Mouse (Mus musculus) midbrain, embryonic 10.5 days (tissue): ENCODE measurements around the gene Dtx3. TPM values are rescaled to one million over a fixed set of nuclear protein-coding genes. Genes with fewer than 3 reads are reported as not detected.
"Not testable (repeated sequence)": the region's sequence is repeated elsewhere in the genome, so short reads cannot be mapped to it uniquely, and the experiment has no call there.

Experiments
- DNase-seq: peaks from one replicate; pipeline ENCODE4 v3.0.0-alpha.2; 2017; ENCODE audit warnings: low spot score
- H3K27ac ChIP-seq: fragments of 300-500 bp; sonication (generic); replicated peaks from 2 replicates; pipeline ENCODE4 v1.5.1; 2016; ENCODE audit warnings: mild to moderate bottlenecking
- H3K27me3 ChIP-seq: fragments of 300-500 bp; sonication (generic); 2 replicates; pipeline ENCODE4 v1.6.1; 2016; ENCODE audit warnings: low read depth, mild to moderate bottlenecking; ENCODE audit not compliant: poor library complexity, severe bottlenecking
- H3K36me3 ChIP-seq: fragments of 300-500 bp; sonication (generic); 2 replicates; pipeline ENCODE4 v1.6.1; 2016; ENCODE audit warnings: mild to moderate bottlenecking, moderate library complexity
- H3K4me1 ChIP-seq: fragments of 300-500 bp; sonication (generic); 2 replicates; pipeline ENCODE4 v1.6.1; 2016
- H3K4me3 ChIP-seq: fragments of 300-500 bp; sonication (generic); 2 replicates; pipeline ENCODE4 v1.5.1; 2016; ENCODE audit warnings: mild to moderate bottlenecking, moderate library complexity
- H3K9me3 ChIP-seq: fragments of 300-500 bp; sonication (generic); replicated peaks from 2 replicates; pipeline ENCODE4 v1.6.1; 2016; ENCODE audit warnings: mild to moderate bottlenecking
- WGBS: fragments of 180-500 bp; shearing (Covaris S2); methylation state at CpG from one replicate; pipeline ENCODE4 v1.1.7; 2016; 5-methylcytosine and 5-hydroxymethylcytosine counted together
- polyA plus RNA-seq: library from polyadenylated mRNA; unstranded; fragments of >200 nt; fragmentation: Nextera tagmentation; extraction: Ambion mirVana; gene quantifications from 2 replicates; pipeline ENCODE4 v1.2.1, GENCODE M21; 2016

Gene Dtx3
- polyA plus RNA-seq, 1 experiment from 2014 or later, result 119 TPM

- Histone ChIP-seq H3K36me3 (no peaks in the 10 kb centered on the region), H3K27me3 (no peaks in the 10 kb centered on the region), H3K27ac (no peak overlapping the region), H3K9me3 (peaks cover 5% of the 10 kb centered on the region; the same call in 1 of the 2 replicates), H3K4me3 (no peak overlapping the region), H3K4me1 (no peaks in the 10 kb centered on the region)
- DNase-seq, result no peak
- WGBS, result 91% methylated on average over 5 of the region's 5 CpGs
Observed at GRCm38 (mm10) chr10:127154652-127155051, 40.9 kb downstream of the Dtx3 start.

- H3K9me3 ChIP-seq, result peaks cover 5% of the 10 kb centered on the region; the same call in 1 of the 2 replicates
- no peak overlapping the region for H3K4me3 ChIP-seq
- DNase-seq, result no peak
- H3K27ac ChIP-seq, result no peak overlapping the region
- no peaks in the 10 kb centered on the region for H3K36me3 ChIP-seq
- 97% methylated on average over 2 of the region's 2 CpGs for WGBS
- no peaks in the 10 kb centered on the region for H3K4me1 ChIP-seq
- no peaks in the 10 kb centered on the region for H3K27me3 ChIP-seq
Observed at GRCm38 (mm10) chr10:127154241-127154640, 41.3 kb downstream of the Dtx3 start.

DNA sequence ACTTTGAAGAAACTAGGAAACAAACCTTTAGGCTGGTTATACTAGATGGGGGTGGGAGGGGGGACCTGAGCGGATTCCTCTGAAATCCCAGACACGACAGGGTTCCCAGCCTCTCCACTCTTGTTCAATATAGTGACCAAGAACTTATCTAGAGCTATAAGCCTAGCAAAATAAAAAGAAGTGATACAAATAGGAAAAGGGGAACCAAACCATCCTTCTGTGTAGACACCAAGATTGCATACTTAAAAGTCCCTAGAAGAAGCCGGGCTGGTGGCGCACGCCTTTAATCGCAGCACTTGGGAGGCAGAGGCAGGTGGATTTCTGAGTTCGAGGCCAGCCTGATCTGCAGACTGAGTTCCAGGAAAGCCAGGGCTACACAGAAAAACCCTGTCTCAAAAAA lies 42.2 kb downstream of the Dtx3 start:
- no peak for DNase-seq
- no peaks in the 10 kb centered on the region for H3K4me1 ChIP-seq
- WGBS, result 95% methylated on average over 7 of the region's 7 CpGs
- H3K4me3 ChIP-seq, result no peak overlapping the region
- H3K9me3 ChIP-seq, result peaks cover 5% of the 10 kb centered on the region; the same call in 1 of the 2 replicates
- no peaks in the 10 kb centered on the region for H3K36me3 ChIP-seq
- no peak overlapping the region for H3K27ac ChIP-seq
- H3K27me3 ChIP-seq, result no peaks in the 10 kb centered on the region

GRCm38 (mm10) chr10:127152556-127152955 lies 43.0 kb downstream of the Dtx3 start:
- DNase-seq, H3K36me3 ChIP-seq, H3K4me3 ChIP-seq, H3K27me3 ChIP-seq, H3K4me1 ChIP-seq, H3K27ac ChIP-seq, H3K9me3 ChIP-seq: not testable (repeated sequence)
- WGBS, result 95% methylated on average over 10 of the region's 10 CpGs

GRCm38 (mm10) chr10:127151233-127151632 lies 44.3 kb downstream of the Dtx3 start:
- 91% methylated on average over 3 of the region's 3 CpGs for WGBS
- not testable (repeated sequence) for H3K27ac ChIP-seq, H3K4me3 ChIP-seq, H3K36me3 ChIP-seq, H3K9me3 ChIP-seq, H3K4me1 ChIP-seq, H3K27me3 ChIP-seq, DNase-seq

DNA sequence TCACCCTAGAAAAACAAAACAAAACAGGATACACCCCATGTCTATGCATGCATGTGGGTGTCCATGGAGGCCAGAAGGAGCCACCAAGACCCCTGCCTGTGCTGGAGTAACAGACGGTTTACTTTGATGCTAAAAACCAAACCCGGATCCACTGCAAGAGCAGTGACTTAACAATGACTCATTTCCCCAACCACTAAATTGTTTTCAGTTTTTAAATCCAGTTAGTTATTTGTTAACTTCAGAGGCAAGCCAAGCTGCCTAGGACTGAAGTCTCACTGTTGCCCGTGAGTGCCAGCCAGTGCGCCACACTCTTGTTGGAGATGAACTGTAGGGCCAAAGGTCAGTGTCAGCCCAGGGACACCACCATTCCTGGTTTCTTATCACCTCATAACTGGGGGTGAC lies 45.1 kb downstream of the Dtx3 start:
- DNase-seq, result no peak
- Histone ChIP-seq H3K27me3 (no peaks in the 10 kb centered on the region), H3K36me3 (no peaks in the 10 kb centered on the region), H3K4me1 (no peaks in the 10 kb centered on the region), H3K27ac (no peak overlapping the region), H3K4me3 (no peak overlapping the region), H3K9me3 (peaks cover 5% of the 10 kb centered on the region; the same call in 1 of the 2 replicates)
- WGBS, result 88% methylated on average over 4 of the region's 4 CpGs

DNA sequence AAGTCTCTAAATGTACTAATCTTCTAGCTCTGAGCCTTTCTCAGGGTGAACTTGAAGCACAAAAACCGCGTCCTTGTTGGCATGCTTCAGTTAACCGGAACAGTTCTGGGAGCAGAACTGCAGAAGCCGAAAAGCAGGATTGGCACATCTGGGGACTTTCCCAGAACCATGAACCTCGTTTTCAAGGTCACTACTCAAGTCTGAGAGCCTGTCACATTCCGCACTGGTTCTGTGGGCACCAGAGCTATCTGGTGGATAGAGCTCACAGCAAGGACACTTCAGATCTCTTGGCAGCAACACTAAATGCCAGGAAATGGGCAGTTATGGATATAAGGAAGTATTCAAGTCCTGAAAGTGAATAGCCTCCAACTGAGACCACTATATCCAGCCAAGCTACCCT lies 48.4 kb downstream of the Dtx3 start:
- H3K36me3 ChIP-seq, result no peaks in the 10 kb centered on the region
- H3K27me3 ChIP-seq, result no peaks in the 10 kb centered on the region
- H3K4me3 ChIP-seq, result no peak overlapping the region
- H3K9me3 ChIP-seq, result peaks cover 1% of the 10 kb centered on the region; the same call in 1 of the 2 replicates
- no peak for DNase-seq
- WGBS, result 85% methylated on average over 6 of the region's 6 CpGs
- H3K27ac ChIP-seq, result no peak overlapping the region
- peaks cover 4% of the 10 kb centered on the region; the same call in 1 of the 2 replicates for H3K4me1 ChIP-seq

GRCm38 (mm10) chr10:127145303-127145702 lies 50.2 kb downstream of the Dtx3 start:
- Histone ChIP-seq H3K36me3 (no peaks in the 10 kb centered on the region), H3K4me1 (peaks cover 4% of the 10 kb centered on the region; the same call in 1 of the 2 replicates), H3K27me3 (no peaks in the 10 kb centered on the region), H3K9me3 (no peaks in the 10 kb centered on the region), H3K4me3 (no peak overlapping the region), H3K27ac (no peak overlapping the region)
- no peak for DNase-seq
- 82% methylated on average over 5 of the region's 5 CpGs for WGBS

- H3K4me3 ChIP-seq, result no peak overlapping the region
- no peak for DNase-seq
- H3K36me3 ChIP-seq, result no peaks in the 10 kb centered on the region
- H3K27me3 ChIP-seq, result no peaks in the 10 kb centered on the region
- no peaks in the 10 kb centered on the region for H3K9me3 ChIP-seq
- 94% methylated on average over 7 of the region's 7 CpGs for WGBS
- peaks cover 4% of the 10 kb centered on the region; the same call in 1 of the 2 replicates for H3K4me1 ChIP-seq
- no peak overlapping the region for H3K27ac ChIP-seq
Observed at GRCm38 (mm10) chr10:127144536-127144935, 51.0 kb downstream of the Dtx3 start.

- no peak overlapping the region for H3K27ac ChIP-seq
- no peak for DNase-seq
- no peaks in the 10 kb centered on the region for H3K9me3 ChIP-seq
- no peaks in the 10 kb centered on the region for H3K36me3 ChIP-seq
- no peaks in the 10 kb centered on the region for H3K27me3 ChIP-seq
- peaks cover 4% of the 10 kb centered on the region; the same call in 1 of the 2 replicates for H3K4me1 ChIP-seq
- 89% methylated on average over 8 of the region's 8 CpGs for WGBS
- H3K4me3 ChIP-seq, result no peak overlapping the region
Observed at GRCm38 (mm10) chr10:127143228-127143627, 52.3 kb downstream of the Dtx3 start.

GRCm38 (mm10) chr10:127141500-127141899 lies 54.0 kb downstream of the Dtx3 start:
- no peaks in the 10 kb centered on the region for H3K36me3 ChIP-seq
- H3K27ac ChIP-seq, result no peak overlapping the region
- peaks cover 4% of the 10 kb centered on the region; the same call in 1 of the 2 replicates for H3K4me1 ChIP-seq
- WGBS, result 82% methylated on average over 8 of the region's 8 CpGs
- H3K9me3 ChIP-seq, result no peaks in the 10 kb centered on the region
- no peak for DNase-seq
- no peaks in the 10 kb centered on the region for H3K27me3 ChIP-seq
- no peak overlapping the region for H3K4me3 ChIP-seq

DNA sequence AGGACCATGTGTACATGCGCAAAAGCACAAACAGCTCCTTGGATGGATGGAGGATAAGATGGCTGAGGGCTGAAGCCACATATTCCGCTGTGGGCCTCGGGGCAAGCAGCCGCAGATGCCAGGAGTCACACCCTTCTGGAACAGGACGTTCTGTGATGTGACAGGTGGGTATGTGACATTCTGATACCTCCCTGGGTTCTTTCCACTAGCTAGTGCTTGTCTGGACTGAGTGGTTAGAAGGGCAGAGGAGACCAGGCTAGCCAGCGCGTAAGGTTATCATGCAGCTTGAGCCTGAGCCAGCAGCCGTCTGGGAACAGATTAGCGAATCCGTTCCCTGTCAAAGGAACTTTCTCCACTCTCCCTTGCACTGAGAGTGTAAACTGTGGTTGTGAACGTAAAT lies 54.6 kb downstream of the Dtx3 start:
- peaks cover 4% of the 10 kb centered on the region; the same call in 1 of the 2 replicates for H3K4me1 ChIP-seq
- no peak for DNase-seq
- 84% methylated on average over 11 of the region's 11 CpGs for WGBS
- no peak overlapping the region for H3K4me3 ChIP-seq
- H3K27me3 ChIP-seq, result no peaks in the 10 kb centered on the region
- H3K36me3 ChIP-seq, result no peaks in the 10 kb centered on the region
- H3K9me3 ChIP-seq, result no peaks in the 10 kb centered on the region
- no peak overlapping the region for H3K27ac ChIP-seq
